Mouse (Mus musculus): ENCODE measurements at regions not wholly inside any gene's neighbourhood (a gene's known extent, or its start where the extent isn't known, plus 50 kb on each side); places are given as distances from the start of the nearest gene placed in this dataset.

- H3K9me3 ChIP-seq (ENCODE audit: control insufficient read depth, low read length), result no peaks in the 10 kb centered on the region
- H3K4me1 ChIP-seq (ENCODE audit: control insufficient read depth, insufficient read depth, low read length), result no peaks in the 10 kb centered on the region
- H3K4me3 ChIP-seq (ENCODE audit: low read depth, low read length), result no peak overlapping the region
- H3K36me3 ChIP-seq (ENCODE audit: control insufficient read depth, insufficient read depth, low read length), result no peaks in the 10 kb centered on the region
- WGBS, result 81% methylated on average over 8 of the region's 8 CpGs
- H3K9ac ChIP-seq (replicated peaks; ENCODE audit: low read depth, low read length), result no peak overlapping the region
- no peaks in the 10 kb centered on the region for H3K27me3 ChIP-seq (ENCODE audit: control insufficient read depth, insufficient read depth, low read length)
- ATAC-seq (ENCODE audit: low read depth), result no peak
- H3K27ac ChIP-seq (ENCODE audit: low read depth, low read length), result no peak overlapping the region
- H3K4me2 ChIP-seq (ENCODE audit: low read depth, low read length), result no peak overlapping the region
Observed at GRCm38 (mm10) chr6:103834726-103835229, 324.4 kb downstream of the Chl1 start.

- no peaks in the 10 kb centered on the region for H3K36me3 ChIP-seq (ENCODE audit: control insufficient read depth, insufficient read depth, low read length)
- no peaks in the 10 kb centered on the region for H3K9me3 ChIP-seq (ENCODE audit: control insufficient read depth, low read length)
- H3K4me3 ChIP-seq (ENCODE audit: low read depth, low read length), result no peak overlapping the region
- H3K4me2 ChIP-seq (ENCODE audit: low read depth, low read length), result no peak overlapping the region
- no peak overlapping the region for H3K27ac ChIP-seq (ENCODE audit: low read depth, low read length)
- H3K4me1 ChIP-seq (ENCODE audit: control insufficient read depth, insufficient read depth, low read length), result no peaks in the 10 kb centered on the region
- H3K27me3 ChIP-seq (ENCODE audit: control insufficient read depth, insufficient read depth, low read length), result no peaks in the 10 kb centered on the region
- H3K9ac ChIP-seq (replicated peaks; ENCODE audit: low read depth, low read length), result no peak overlapping the region
- no peak for ATAC-seq (ENCODE audit: low read depth)
Observed at GRCm38 (mm10) chr6:103859787-103860186, 349.4 kb downstream of the Chl1 start.

DNA sequence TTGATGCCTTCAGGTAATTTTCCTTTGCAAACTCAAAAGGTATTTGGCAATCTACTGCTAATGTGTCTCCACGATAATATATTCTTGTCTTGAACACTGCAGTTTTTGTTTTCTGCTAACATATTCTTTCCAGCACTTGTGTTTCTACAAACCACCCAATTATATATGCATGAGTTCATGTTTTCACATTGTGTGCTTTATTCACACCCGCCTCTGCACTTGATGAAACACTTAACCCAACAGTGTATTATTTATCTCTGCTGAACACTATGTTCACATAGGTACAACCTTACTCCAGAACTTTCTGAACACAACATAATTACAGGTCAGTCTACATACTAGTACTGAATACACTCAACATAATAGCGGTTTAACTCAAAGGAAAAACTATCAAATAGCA, 383.1 kb downstream of the Chl1 start:
- Histone ChIP-seq H3K27ac (ENCODE audit: low read depth, low read length) (no peak overlapping the region), H3K4me3 (ENCODE audit: low read depth, low read length) (no peak overlapping the region), H3K4me1 (ENCODE audit: control insufficient read depth, insufficient read depth, low read length) (no peaks in the 10 kb centered on the region), H3K27me3 (ENCODE audit: control insufficient read depth, insufficient read depth, low read length) (no peaks in the 10 kb centered on the region), H3K36me3 (ENCODE audit: control insufficient read depth, insufficient read depth, low read length) (no peaks in the 10 kb centered on the region), H3K4me2 (ENCODE audit: low read depth, low read length) (no peak overlapping the region), H3K9ac (replicated peaks; ENCODE audit: low read depth, low read length) (no peak overlapping the region), H3K9me3 (ENCODE audit: control insufficient read depth, low read length) (no peaks in the 10 kb centered on the region)
- no peak for ATAC-seq (ENCODE audit: low read depth)
- WGBS, result 63% methylated on average over 3 of the region's 3 CpGs

- H3K27me3 ChIP-seq (ENCODE audit: control insufficient read depth, insufficient read depth, low read length), result no peaks in the 10 kb centered on the region
- no peaks in the 10 kb centered on the region for H3K36me3 ChIP-seq (ENCODE audit: control insufficient read depth, insufficient read depth, low read length)
- ATAC-seq (ENCODE audit: low read depth), result no peak
- 74% methylated on average over 1 of the region's 1 CpGs for WGBS
- H3K27ac ChIP-seq (ENCODE audit: low read depth, low read length), result no peak overlapping the region
- H3K9ac ChIP-seq (replicated peaks; ENCODE audit: low read depth, low read length), result no peak overlapping the region
- no peaks in the 10 kb centered on the region for H3K4me1 ChIP-seq (ENCODE audit: control insufficient read depth, insufficient read depth, low read length)
- no peak overlapping the region for H3K4me2 ChIP-seq (ENCODE audit: low read depth, low read length)
- no peak overlapping the region for H3K4me3 ChIP-seq (ENCODE audit: low read depth, low read length)
- H3K9me3 ChIP-seq (ENCODE audit: control insufficient read depth, low read length), result no peaks in the 10 kb centered on the region
Observed at GRCm38 (mm10) chr6:103924504-103924903, 414.1 kb downstream of the Chl1 start.

DNA sequence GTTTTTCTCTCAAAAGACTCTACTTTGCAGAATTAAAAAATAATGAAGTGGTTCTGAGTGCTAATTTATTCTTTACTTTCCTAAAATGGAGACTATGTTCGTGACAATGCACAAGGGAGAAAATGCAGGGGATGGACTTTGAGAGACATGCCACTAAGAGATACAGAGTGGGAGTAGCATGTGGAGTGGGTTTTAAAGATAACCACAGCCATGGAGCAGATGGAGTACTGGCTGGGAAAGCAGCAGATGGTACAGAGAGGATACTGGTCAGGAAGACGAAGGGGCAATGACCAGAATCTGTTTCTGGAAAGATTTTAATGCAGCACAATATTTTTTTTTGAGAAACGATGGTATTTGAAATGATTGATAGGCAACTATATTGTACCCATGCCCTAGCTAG, 416.7 kb downstream of the Chl1 start:
- Histone ChIP-seq H3K9ac (replicated peaks; ENCODE audit: low read depth, low read length) (no peak overlapping the region), H3K4me2 (ENCODE audit: low read depth, low read length) (no peak overlapping the region), H3K4me3 (ENCODE audit: low read depth, low read length) (no peak overlapping the region), H3K9me3 (ENCODE audit: control insufficient read depth, low read length) (no peaks in the 10 kb centered on the region), H3K4me1 (ENCODE audit: control insufficient read depth, insufficient read depth, low read length) (no peaks in the 10 kb centered on the region), H3K36me3 (ENCODE audit: control insufficient read depth, insufficient read depth, low read length) (no peaks in the 10 kb centered on the region), H3K27ac (ENCODE audit: low read depth, low read length) (no peak overlapping the region), H3K27me3 (ENCODE audit: control insufficient read depth, insufficient read depth, low read length) (no peaks in the 10 kb centered on the region)
- ATAC-seq (ENCODE audit: low read depth), result no peak
- WGBS, result 85% methylated on average over 3 of the region's 3 CpGs

DNA sequence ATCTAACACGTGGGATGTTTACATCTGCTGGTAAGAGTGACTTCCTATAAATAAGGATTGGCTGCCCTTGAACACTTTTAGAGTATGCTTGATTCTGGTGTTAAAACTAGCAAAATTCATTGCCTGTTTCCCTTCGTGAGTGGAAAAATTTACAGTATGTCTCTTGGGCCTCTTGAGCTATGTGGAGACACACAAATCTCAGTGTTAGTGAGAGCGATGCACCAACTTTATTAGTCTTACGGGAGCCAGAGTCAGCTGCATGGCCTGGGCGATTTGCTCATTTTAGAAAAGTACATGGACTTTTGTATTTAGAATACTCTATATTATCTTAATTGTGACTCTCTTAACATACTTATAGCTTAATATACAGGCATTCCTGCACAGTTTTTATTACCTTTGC, 430.0 kb downstream of the Chl1 start:
- H3K4me2 ChIP-seq (ENCODE audit: low read depth, low read length), result no peak overlapping the region
- ATAC-seq (ENCODE audit: low read depth), result no peak
- no peaks in the 10 kb centered on the region for H3K9me3 ChIP-seq (ENCODE audit: control insufficient read depth, low read length)
- H3K9ac ChIP-seq (replicated peaks; ENCODE audit: low read depth, low read length), result no peak overlapping the region
- no peak overlapping the region for H3K4me3 ChIP-seq (ENCODE audit: low read depth, low read length)
- H3K36me3 ChIP-seq (ENCODE audit: control insufficient read depth, insufficient read depth, low read length), result no peaks in the 10 kb centered on the region
- H3K27ac ChIP-seq (ENCODE audit: low read depth, low read length), result no peak overlapping the region
- H3K27me3 ChIP-seq (ENCODE audit: control insufficient read depth, insufficient read depth, low read length), result no peaks in the 10 kb centered on the region
- no peaks in the 10 kb centered on the region for H3K4me1 ChIP-seq (ENCODE audit: control insufficient read depth, insufficient read depth, low read length)
- 68% methylated on average over 5 of the region's 5 CpGs for WGBS

GRCm38 (mm10) chr6:103944361-103944760, 434.0 kb downstream of the Chl1 start:
- H3K9me3 ChIP-seq (ENCODE audit: control insufficient read depth, low read length), result no peaks in the 10 kb centered on the region
- H3K4me3 ChIP-seq (ENCODE audit: low read depth, low read length), result no peak overlapping the region
- H3K4me2 ChIP-seq (ENCODE audit: low read depth, low read length), result no peak overlapping the region
- H3K27me3 ChIP-seq (ENCODE audit: control insufficient read depth, insufficient read depth, low read length), result no peaks in the 10 kb centered on the region
- no peaks in the 10 kb centered on the region for H3K4me1 ChIP-seq (ENCODE audit: control insufficient read depth, insufficient read depth, low read length)
- H3K27ac ChIP-seq (ENCODE audit: low read depth, low read length), result no peak overlapping the region
- no peaks in the 10 kb centered on the region for H3K36me3 ChIP-seq (ENCODE audit: control insufficient read depth, insufficient read depth, low read length)
- no peak overlapping the region for H3K9ac ChIP-seq (replicated peaks; ENCODE audit: low read depth, low read length)
- 69% methylated on average over 2 of the region's 2 CpGs for WGBS
- no peak for ATAC-seq (ENCODE audit: low read depth)

- no peaks in the 10 kb centered on the region for H3K27me3 ChIP-seq (ENCODE audit: control insufficient read depth, insufficient read depth, low read length)
- WGBS, result 84% methylated on average over 3 of the region's 3 CpGs
- no peak overlapping the region for H3K4me2 ChIP-seq (ENCODE audit: low read depth, low read length)
- H3K4me3 ChIP-seq (ENCODE audit: low read depth, low read length), result no peak overlapping the region
- H3K27ac ChIP-seq (ENCODE audit: low read depth, low read length), result no peak overlapping the region
- H3K36me3 ChIP-seq (ENCODE audit: control insufficient read depth, insufficient read depth, low read length), result no peaks in the 10 kb centered on the region
- no peaks in the 10 kb centered on the region for H3K4me1 ChIP-seq (ENCODE audit: control insufficient read depth, insufficient read depth, low read length)
- ATAC-seq (ENCODE audit: low read depth), result no peak
- no peak overlapping the region for H3K9ac ChIP-seq (replicated peaks; ENCODE audit: low read depth, low read length)
- no peaks in the 10 kb centered on the region for H3K9me3 ChIP-seq (ENCODE audit: control insufficient read depth, low read length)
Observed at GRCm38 (mm10) chr6:103947474-103947873, 437.1 kb downstream of the Chl1 start.

GRCm38 (mm10) chr6:103953134-103953771, 442.9 kb downstream of the Chl1 start:
- Histone ChIP-seq H3K4me1 (ENCODE audit: control insufficient read depth, insufficient read depth, low read length) (no peaks in the 10 kb centered on the region), H3K9ac (replicated peaks; ENCODE audit: low read depth, low read length) (no peak overlapping the region), H3K4me2 (ENCODE audit: low read depth, low read length) (no peak overlapping the region), H3K36me3 (ENCODE audit: control insufficient read depth, insufficient read depth, low read length) (no peaks in the 10 kb centered on the region), H3K9me3 (ENCODE audit: control insufficient read depth, low read length) (no peaks in the 10 kb centered on the region), H3K27me3 (ENCODE audit: control insufficient read depth, insufficient read depth, low read length) (no peaks in the 10 kb centered on the region), H3K4me3 (ENCODE audit: low read depth, low read length) (no peak overlapping the region), H3K27ac (ENCODE audit: low read depth, low read length) (no peak overlapping the region)
- ATAC-seq (ENCODE audit: low read depth), result no peak
- 67% methylated on average over 1 of the region's 1 CpGs for WGBS
